Mouse (Mus musculus) testis, postnatal 10 days (tissue): ENCODE data around the gene Prkcg.

ENCODE experiments used
- DNase-seq: peaks from one replicate; pipeline ENCODE4 v3.0.0; 2021; ENCODE audit warnings: low spot score

Gene Prkcg

GRCm38 (mm10) chr7:3366705-3367516 lies 77.9 kb downstream of the Prkcg start:
- DNase-seq: peak; percentile 46

GRCm38 (mm10) chr7:3367569-3367968 lies 78.6 kb downstream of the Prkcg start:
- DNase-seq: no peak

- DNase-seq: no peak
Observed at GRCm38 (mm10) chr7:3368311-3368710, 79.3 kb downstream of the Prkcg start.

- no peak for DNase-seq
Observed at GRCm38 (mm10) chr7:3369189-3369588, 80.2 kb downstream of the Prkcg start.

GRCm38 (mm10) chr7:3370407-3370806 lies 81.4 kb downstream of the Prkcg start:
- DNase-seq: no peak

- DNase-seq: no peak
Observed at GRCm38 (mm10) chr7:3372376-3372775, 83.4 kb downstream of the Prkcg start.

- no peak for DNase-seq
Observed at GRCm38 (mm10) chr7:3373754-3374153, 84.8 kb downstream of the Prkcg start.

GRCm38 (mm10) chr7:3376831-3377230 lies 87.9 kb downstream of the Prkcg start:
- peak; percentile 86 for DNase-seq
